Mouse (Mus musculus) macrophage (primary cell): ENCODE measurements around the gene Clmp. TPM values are rescaled to one million over a fixed set of nuclear protein-coding genes. Genes with fewer than 3 reads are reported as not detected.
A peak's percentile ranks its signal among the peaks of the same experiment; 100 is the strongest.

Experiments used
- H3K27ac ChIP-seq: fragments of 350-480 bp; formaldehyde crosslinking; 2 replicates; pipeline ENCODE4 v1.9.0; 2021
- H3K36me3 ChIP-seq: fragments of 350-480 bp; formaldehyde crosslinking; 2 replicates; pipeline ENCODE4 v1.9.0; 2021; ENCODE audit errors: inconsistent target
- H3K4me3 ChIP-seq: fragments of 350-480 bp; formaldehyde crosslinking; 2 replicates; pipeline ENCODE4 v1.9.0; 2021; ENCODE audit errors: inconsistent target
- H3K79me2 ChIP-seq: fragments of 350-480 bp; formaldehyde crosslinking; 2 replicates; pipeline ENCODE4 v1.9.0; 2021; ENCODE audit errors: inconsistent target
- WGBS: methylation state at CpG from one replicate; pipeline ENCODE4 v1.1.7; 2026; ENCODE audit warnings: inconsistent platforms; ENCODE audit not compliant: missing documents; 5-methylcytosine and 5-hydroxymethylcytosine counted together
- polyA plus RNA-seq: library from polyadenylated mRNA; stranded (reverse); fragments of 250-400 nt; gene quantifications from 3 replicates; pipeline ENCODE4 v1.2.4, GENCODE M21; 2018; ENCODE audit warnings: inconsistent platforms

Gene Clmp
- polyA plus RNA-seq, 1 experiment from 2014 or later, result 0.20 TPM

- no peaks in the 10 kb centered on the region for H3K79me2 ChIP-seq
- no peaks in the 10 kb centered on the region for H3K36me3 ChIP-seq
- peak overlapping the region; percentile 30 for H3K4me3 ChIP-seq
- H3K27ac ChIP-seq, result peak overlapping the region; percentile 53
- 53% methylated on average over 7 of the region's 7 CpGs for WGBS
Measured at GRCm38 (mm10) chr9:40731591-40732048, 45.9 kb downstream of the Clmp start.

- Histone ChIP-seq H3K27ac (no peak overlapping the region), H3K79me2 (no peaks in the 10 kb centered on the region), H3K36me3 (no peaks in the 10 kb centered on the region), H3K4me3 (no peak overlapping the region)
- 92% methylated on average over 2 of the region's 2 CpGs for WGBS
Measured at GRCm38 (mm10) chr9:40732302-40732701, 46.5 kb downstream of the Clmp start.

GRCm38 (mm10) chr9:40737117-40737516, 51.4 kb downstream of the Clmp start:
- Histone ChIP-seq H3K36me3 (no peaks in the 10 kb centered on the region), H3K79me2 (no peaks in the 10 kb centered on the region), H3K4me3 (no peak overlapping the region), H3K27ac (no peak overlapping the region)
- 91% methylated on average over 6 of the region's 6 CpGs for WGBS

- H3K27ac ChIP-seq, result peak overlapping the region; percentile 96
- WGBS, result 4% methylated on average over 7 of the region's 7 CpGs
- H3K4me3 ChIP-seq, result peak overlapping the region; percentile 1; the same call in 1 of the 2 replicates
Measured at GRCm38 (mm10) chr9:40743525-40744034, 57.8 kb downstream of the Clmp start.

GRCm38 (mm10) chr9:40744233-40744632, 58.5 kb downstream of the Clmp start:
- H3K4me3 ChIP-seq, result no peak overlapping the region
- WGBS, result 11% methylated on average over 3 of the region's 3 CpGs
- no peaks in the 10 kb centered on the region for H3K36me3 ChIP-seq
- peak overlapping the region; percentile 96 for H3K27ac ChIP-seq
- no peaks in the 10 kb centered on the region for H3K79me2 ChIP-seq

More at GRCm38 (mm10) chr9:40743525-40744034, 57.8 kb downstream of the Clmp start:
- H3K36me3 ChIP-seq, result no peaks in the 10 kb centered on the region
- H3K79me2 ChIP-seq, result no peaks in the 10 kb centered on the region

- H3K4me3 ChIP-seq, result no peak overlapping the region
- peak overlapping the region; percentile 41 for H3K27ac ChIP-seq
- no peaks in the 10 kb centered on the region for H3K79me2 ChIP-seq
- H3K36me3 ChIP-seq, result no peaks in the 10 kb centered on the region
- WGBS, result 72% methylated on average over 8 of the region's 9 CpGs
Measured at GRCm38 (mm10) chr9:40746796-40747195, 61.0 kb downstream of the Clmp start.

- Histone ChIP-seq H3K36me3 (no peaks in the 10 kb centered on the region), H3K27ac (peak overlapping the region; percentile 41), H3K4me3 (no peak overlapping the region), H3K79me2 (no peaks in the 10 kb centered on the region)
- WGBS, result 74% methylated on average over 9 of the region's 9 CpGs
Measured at GRCm38 (mm10) chr9:40747249-40747648, 61.5 kb downstream of the Clmp start.

- H3K4me3 ChIP-seq, result no peak overlapping the region
- 83% methylated on average over 8 of the region's 8 CpGs for WGBS
Measured at GRCm38 (mm10) chr9:40749832-40750620, 64.3 kb downstream of the Clmp start.

GRCm38 (mm10) chr9:40751749-40752148, 66.0 kb downstream of the Clmp start:
- H3K79me2 ChIP-seq, result no peaks in the 10 kb centered on the region
- H3K27ac ChIP-seq, result no peak overlapping the region
- no peaks in the 10 kb centered on the region for H3K36me3 ChIP-seq
- 69% methylated on average over 3 of the region's 3 CpGs for WGBS
- no peak overlapping the region for H3K4me3 ChIP-seq

More at GRCm38 (mm10) chr9:40749832-40750620, 64.3 kb downstream of the Clmp start:
- no peaks in the 10 kb centered on the region for H3K79me2 ChIP-seq
- H3K36me3 ChIP-seq, result no peaks in the 10 kb centered on the region
- no peak overlapping the region for H3K27ac ChIP-seq

GRCm38 (mm10) chr9:40756401-40756800, 70.6 kb downstream of the Clmp start:
- Histone ChIP-seq H3K27ac (no peak overlapping the region), H3K4me3 (no peak overlapping the region), H3K79me2 (no peaks in the 10 kb centered on the region), H3K36me3 (no peaks in the 10 kb centered on the region)
- WGBS, result 27% methylated on average over 3 of the region's 4 CpGs

GRCm38 (mm10) chr9:40757105-40757626, 71.4 kb downstream of the Clmp start:
- peak overlapping the region; percentile 12; the same call in 1 of the 2 replicates for H3K4me3 ChIP-seq
- WGBS, result 31% methylated on average over 12 of the region's 12 CpGs
- H3K79me2 ChIP-seq, result no peaks in the 10 kb centered on the region
- H3K27ac ChIP-seq, result peak overlapping the region; percentile 47
- no peaks in the 10 kb centered on the region for H3K36me3 ChIP-seq

- Histone ChIP-seq H3K4me3 (peak overlapping the region; percentile 12; the same call in 1 of the 2 replicates), H3K79me2 (no peaks in the 10 kb centered on the region), H3K27ac (peak overlapping the region; percentile 47), H3K36me3 (no peaks in the 10 kb centered on the region)
- 3% methylated on average over 20 of the region's 22 CpGs for WGBS
Measured at GRCm38 (mm10) chr9:40757685-40758270, 72.0 kb downstream of the Clmp start.

- Histone ChIP-seq H3K27ac (no peak overlapping the region), H3K4me3 (no peak overlapping the region), H3K79me2 (no peaks in the 10 kb centered on the region), H3K36me3 (no peaks in the 10 kb centered on the region)
- WGBS, result 37% methylated on average over 6 of the region's 6 CpGs
Measured at GRCm38 (mm10) chr9:40762354-40762753, 76.6 kb downstream of the Clmp start.

GRCm38 (mm10) chr9:40764887-40765580, 79.3 kb downstream of the Clmp start:
- no peaks in the 10 kb centered on the region for H3K79me2 ChIP-seq
- WGBS, result 64% methylated on average over 5 of the region's 9 CpGs
- H3K4me3 ChIP-seq, result peak overlapping the region; percentile 1; the same call in 1 of the 2 replicates
- H3K27ac ChIP-seq, result peak overlapping the region; percentile 38
- H3K36me3 ChIP-seq, result no peaks in the 10 kb centered on the region
